Mouse (Mus musculus): ENCODE data around the gene Plekhm1. TPM values are rescaled to one million over a fixed set of nuclear protein-coding genes. Genes with fewer than 3 reads are reported as not detected.

Plekhm1 gene
- polyA plus RNA-seq, 1 experiment from 2014 or later, result 8.9 TPM

- Histone ChIP-seq H3K4me3 (ENCODE audit: low read length) (no peak overlapping the region), H3K9ac (ENCODE audit: low read depth, low read length) (no peak overlapping the region), H3K27me3 (ENCODE audit: control insufficient read depth, insufficient read depth, low read length) (no peaks in the 10 kb centered on the region), H3K36me3 (ENCODE audit: control insufficient read depth, insufficient read depth, low read length) (peaks cover 35% of the 10 kb centered on the region; the same call in 1 of the 2 replicates), H3K9me3 (ENCODE audit: control insufficient read depth, low read length) (no peaks in the 10 kb centered on the region), H3K4me2 (replicated peaks; ENCODE audit: low read depth, low read length) (no peak overlapping the region), H3K27ac (ENCODE audit: low read depth, low read length) (no peak overlapping the region), H3K4me1 (ENCODE audit: control insufficient read depth, insufficient read depth, low read length) (no peaks in the 10 kb centered on the region)
- WGBS, result 79% methylated on average over 3 of the region's 3 CpGs
- ATAC-seq (ENCODE audit: low FRiP score, low TSS enrichment), result no peak
Measured at GRCm38 (mm10) chr11:103371222-103371539, 41.3 kb downstream of the Plekhm1 start.

GRCm38 (mm10) chr11:103370397-103371221 is 41.9 kb downstream of the Plekhm1 start:
- Histone ChIP-seq H3K4me1 (ENCODE audit: control insufficient read depth, insufficient read depth, low read length) (no peaks in the 10 kb centered on the region), H3K9me3 (ENCODE audit: control insufficient read depth, low read length) (no peaks in the 10 kb centered on the region), H3K9ac (ENCODE audit: low read depth, low read length) (no peak overlapping the region), H3K27me3 (ENCODE audit: control insufficient read depth, insufficient read depth, low read length) (no peaks in the 10 kb centered on the region), H3K4me2 (replicated peaks; ENCODE audit: low read depth, low read length) (no peak overlapping the region), H3K36me3 (ENCODE audit: control insufficient read depth, insufficient read depth, low read length) (peaks cover 33% of the 10 kb centered on the region; the same call in 1 of the 2 replicates), H3K4me3 (ENCODE audit: low read length) (no peak overlapping the region), H3K27ac (ENCODE audit: low read depth, low read length) (no peak overlapping the region)
- WGBS, result 85% methylated on average over 9 of the region's 9 CpGs
- ATAC-seq (ENCODE audit: low FRiP score, low TSS enrichment), result no peak

GRCm38 (mm10) chr11:103365530-103365929 is 47.0 kb downstream of the Plekhm1 start:
- Histone ChIP-seq H3K36me3 (ENCODE audit: control insufficient read depth, insufficient read depth, low read length) (peaks cover 15% of the 10 kb centered on the region; the same call in 1 of the 2 replicates), H3K27ac (ENCODE audit: low read depth, low read length) (no peak overlapping the region), H3K4me2 (replicated peaks; ENCODE audit: low read depth, low read length) (no peak overlapping the region), H3K4me3 (ENCODE audit: low read length) (no peak overlapping the region), H3K9ac (ENCODE audit: low read depth, low read length) (no peak overlapping the region), H3K27me3 (ENCODE audit: control insufficient read depth, insufficient read depth, low read length) (peaks cover 18% of the 10 kb centered on the region; the same call in 1 of the 2 replicates), H3K4me1 (ENCODE audit: control insufficient read depth, insufficient read depth, low read length) (peaks cover 13% of the 10 kb centered on the region), H3K9me3 (ENCODE audit: control insufficient read depth, low read length) (no peaks in the 10 kb centered on the region)
- WGBS, result 89% methylated on average over 4 of the region's 4 CpGs
- no peak for ATAC-seq (ENCODE audit: low FRiP score, low TSS enrichment)

GRCm38 (mm10) chr11:103365022-103365421 is 47.5 kb downstream of the Plekhm1 start:
- Histone ChIP-seq H3K4me1 (ENCODE audit: control insufficient read depth, insufficient read depth, low read length) (peaks cover 13% of the 10 kb centered on the region), H3K4me3 (ENCODE audit: low read length) (no peak overlapping the region), H3K9ac (ENCODE audit: low read depth, low read length) (no peak overlapping the region), H3K9me3 (ENCODE audit: control insufficient read depth, low read length) (no peaks in the 10 kb centered on the region), H3K27ac (ENCODE audit: low read depth, low read length) (no peak overlapping the region), H3K36me3 (ENCODE audit: control insufficient read depth, insufficient read depth, low read length) (peaks cover 13% of the 10 kb centered on the region; the same call in 1 of the 2 replicates), H3K27me3 (ENCODE audit: control insufficient read depth, insufficient read depth, low read length) (peaks cover 18% of the 10 kb centered on the region; the same call in 1 of the 2 replicates), H3K4me2 (replicated peaks; ENCODE audit: low read depth, low read length) (no peak overlapping the region)
- ATAC-seq (ENCODE audit: low FRiP score, low TSS enrichment), result no peak
- 95% methylated on average over 3 of the region's 3 CpGs for WGBS

- Histone ChIP-seq H3K27me3 (ENCODE audit: control insufficient read depth, insufficient read depth, low read length) (peaks cover 18% of the 10 kb centered on the region; the same call in 1 of the 2 replicates), H3K36me3 (ENCODE audit: control insufficient read depth, insufficient read depth, low read length) (peaks cover 13% of the 10 kb centered on the region; the same call in 1 of the 2 replicates), H3K27ac (ENCODE audit: low read depth, low read length) (peak overlapping the region; percentile 14; the same call in 1 of the 2 replicates), H3K4me1 (ENCODE audit: control insufficient read depth, insufficient read depth, low read length) (peaks cover 13% of the 10 kb centered on the region), H3K9me3 (ENCODE audit: control insufficient read depth, low read length) (no peaks in the 10 kb centered on the region), H3K4me2 (replicated peaks; ENCODE audit: low read depth, low read length) (no peak overlapping the region; the same call in 1 of the 2 replicates), H3K9ac (ENCODE audit: low read depth, low read length) (no peak overlapping the region), H3K4me3 (ENCODE audit: low read length) (no peak overlapping the region; the same call in 1 of the 2 replicates)
- 41% methylated on average over 5 of the region's 5 CpGs for WGBS
- no peak for ATAC-seq (ENCODE audit: low FRiP score, low TSS enrichment)
Measured at GRCm38 (mm10) chr11:103364335-103364734, 48.2 kb downstream of the Plekhm1 start.

GRCm38 (mm10) chr11:103363214-103364148 is 49.0 kb downstream of the Plekhm1 start, which contains the start of gene Arhgap27:
TSS of gene Arhgap27 (minus strand) at chr11:103363692.
- Histone ChIP-seq H3K27me3 (ENCODE audit: control insufficient read depth, insufficient read depth, low read length) (peaks cover 18% of the 10 kb centered on the region; the same call in 1 of the 2 replicates), H3K9me3 (ENCODE audit: control insufficient read depth, low read length) (no peaks in the 10 kb centered on the region), H3K4me2 (replicated peaks; ENCODE audit: low read depth, low read length) (peak within 1 kb of the TSS; percentile 96), H3K27ac (ENCODE audit: low read depth, low read length) (peak within 1 kb of the TSS; percentile 73; the same call in 1 of the 2 replicates), H3K36me3 (ENCODE audit: control insufficient read depth, insufficient read depth, low read length) (peaks cover 12% of the 10 kb centered on the region; the same call in 1 of the 2 replicates), H3K4me1 (ENCODE audit: control insufficient read depth, insufficient read depth, low read length) (peaks cover 16% of the 10 kb centered on the region), H3K4me3 (ENCODE audit: low read length) (peak within 1 kb of the TSS; percentile 52), H3K9ac (ENCODE audit: low read depth, low read length) (peak within 1 kb of the TSS; percentile 56)
- 2% methylated on average over 35 of the region's 35 CpGs for WGBS
- ATAC-seq (ENCODE audit: low FRiP score, low TSS enrichment), result peak; percentile 26; the same call in 1 of the 2 replicates

- peak; percentile 21; the same call in 1 of the 2 replicates for ATAC-seq (ENCODE audit: low FRiP score, low TSS enrichment)
- Histone ChIP-seq H3K4me1 (ENCODE audit: control insufficient read depth, insufficient read depth, low read length) (peaks cover 16% of the 10 kb centered on the region), H3K9ac (ENCODE audit: low read depth, low read length) (peak overlapping the region; percentile 56), H3K4me2 (replicated peaks; ENCODE audit: low read depth, low read length) (peak overlapping the region; percentile 96), H3K36me3 (ENCODE audit: control insufficient read depth, insufficient read depth, low read length) (peaks cover 5% of the 10 kb centered on the region; the same call in 1 of the 2 replicates), H3K27ac (ENCODE audit: low read depth, low read length) (peak overlapping the region; percentile 73; the same call in 1 of the 2 replicates), H3K27me3 (ENCODE audit: control insufficient read depth, insufficient read depth, low read length) (peaks cover 18% of the 10 kb centered on the region; the same call in 1 of the 2 replicates), H3K4me3 (ENCODE audit: low read length) (peak overlapping the region; percentile 52), H3K9me3 (ENCODE audit: control insufficient read depth, low read length) (no peaks in the 10 kb centered on the region)
- under 1% methylated on average over 33 of the region's 33 CpGs for WGBS
Measured at GRCm38 (mm10) chr11:103362521-103363181, 49.8 kb downstream of the Plekhm1 start.

- Histone ChIP-seq H3K27me3 (ENCODE audit: control insufficient read depth, insufficient read depth, low read length) (peaks cover 18% of the 10 kb centered on the region; the same call in 1 of the 2 replicates), H3K9ac (ENCODE audit: low read depth, low read length) (peak overlapping the region; percentile 56; the same call in 1 of the 2 replicates), H3K36me3 (ENCODE audit: control insufficient read depth, insufficient read depth, low read length) (peaks cover under 1% of the 10 kb centered on the region; the same call in 1 of the 2 replicates), H3K4me1 (ENCODE audit: control insufficient read depth, insufficient read depth, low read length) (peaks cover 16% of the 10 kb centered on the region), H3K9me3 (ENCODE audit: control insufficient read depth, low read length) (no peaks in the 10 kb centered on the region), H3K4me2 (replicated peaks; ENCODE audit: low read depth, low read length) (peak overlapping the region; percentile 96), H3K27ac (ENCODE audit: low read depth, low read length) (peak overlapping the region; percentile 43; the same call in 1 of the 2 replicates), H3K4me3 (ENCODE audit: low read length) (peak overlapping the region; percentile 52)
- ATAC-seq (ENCODE audit: low FRiP score, low TSS enrichment), result peak; percentile 36
- WGBS, result 2% methylated on average over 13 of the region's 13 CpGs
Measured at GRCm38 (mm10) chr11:103362054-103362432, 50.4 kb downstream of the Plekhm1 start.
